Mouse (Mus musculus) myocyte (in vitro differentiated cells): Measurements from ENCODE around the gene Tmprss13.

Experiments used
- E2F4 ChIP-seq: IDR thresholded peaks from one replicate; pipeline ENCODE4 v1.6.1; 2011; ENCODE audit warnings: mild to moderate bottlenecking, control low read depth, moderate library complexity; ENCODE audit not compliant: insufficient read depth
- MAX ChIP-seq: IDR thresholded peaks from one replicate; pipeline ENCODE4 v1.6.1; 2011; ENCODE audit warnings: low read depth, mild to moderate bottlenecking, control low read depth
- MYOD1 ChIP-seq, 3 experiments: IDR thresholded peaks; one replicate each; pipeline ENCODE4 v1.6.1; 2011; ENCODE audit warnings: control low read depth in 2 of 3, low read depth in 2 of 3, mild to moderate bottlenecking in 2 of 3, moderate library complexity in 1 of 3; ENCODE audit not compliant: insufficient read length in 2 of 3, control insufficient read depth in 1 of 3
- POLR2A ChIP-seq: IDR thresholded peaks from one replicate; pipeline ENCODE4 v1.6.1; 2011; ENCODE audit warnings: low read depth, mild to moderate bottlenecking, control low read depth, moderate library complexity; ENCODE audit not compliant: insufficient read length
- TCF12 ChIP-seq: IDR thresholded peaks from one replicate; pipeline ENCODE4 v1.6.1; 2011; ENCODE audit warnings: mild to moderate bottlenecking, control low read depth; ENCODE audit not compliant: poor library complexity, insufficient read depth, severe bottlenecking

GRCm38 (mm10) chr9:45317635-45318034 lies 1.3 kb upstream of the Tmprss13 start:
- no peak for TF ChIP-seq MAX
- TF ChIP-seq POLR2A: no peak
- TF ChIP-seq E2F4: no peak
- no peak for TF ChIP-seq TCF12
- TF ChIP-seq MYOD1 (IDR thresholded peaks at IDR 0.05; ENCODE audit: control insufficient read depth in 1 of 3, insufficient read length in 2 of 3, low read depth in 2 of 3): no peak
